Mouse (Mus musculus) hindlimb bud, embryonic 11.5 days (tissue): Measurements from ENCODE around the gene Tmem88b.
A peak's percentile ranks its signal among the peaks of the same experiment; 100 is the strongest.
"Not testable (repeated sequence)": the region's sequence is repeated elsewhere in the genome, so short reads cannot be mapped to it uniquely, and the experiment has no call there.

ENCODE experiments used
- DNase-seq: peaks from one replicate; pipeline ENCODE4 v3.0.0-alpha.2; 2012; ENCODE audit warnings: low read depth, low spot score; ENCODE audit errors: extremely low spot score

Gene Tmem88b

DNA sequence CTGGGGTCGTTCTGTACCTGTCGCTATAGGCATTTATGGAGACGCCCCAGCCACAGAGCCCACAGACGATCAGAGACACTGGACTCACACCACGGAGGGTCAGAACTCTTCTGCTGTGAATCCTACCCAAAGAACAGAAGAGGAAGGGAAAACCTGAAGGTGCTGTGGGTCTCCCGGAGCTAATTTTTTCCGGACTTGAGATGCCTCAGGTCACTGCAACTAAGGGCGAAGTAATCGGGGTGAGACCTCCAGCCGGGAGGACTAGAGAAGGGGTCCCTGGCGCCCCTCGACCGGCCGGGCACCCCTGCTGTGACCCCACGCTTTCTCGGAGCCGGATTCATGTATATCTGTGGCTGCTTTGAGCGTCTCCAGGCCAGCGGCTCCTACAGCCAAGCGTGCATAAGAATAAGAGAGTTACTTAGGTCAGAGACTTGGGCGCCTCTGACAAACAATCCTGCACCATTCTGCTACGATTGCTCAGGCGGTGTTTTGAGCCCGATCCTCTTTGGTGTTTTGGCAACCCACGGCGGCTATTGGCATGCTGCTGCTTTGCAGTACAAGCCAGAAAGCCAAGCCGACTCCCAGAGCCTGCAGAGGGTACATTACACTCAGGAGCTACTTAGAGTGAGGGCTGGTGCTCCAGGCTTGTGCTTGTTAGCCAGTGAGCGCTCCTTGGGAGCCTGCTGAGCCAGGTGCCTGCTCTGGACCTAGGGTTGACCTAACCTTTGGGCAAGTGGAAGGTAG lies 24.1 kb downstream of the Tmem88b start:
- no peak for DNase-seq

DNA sequence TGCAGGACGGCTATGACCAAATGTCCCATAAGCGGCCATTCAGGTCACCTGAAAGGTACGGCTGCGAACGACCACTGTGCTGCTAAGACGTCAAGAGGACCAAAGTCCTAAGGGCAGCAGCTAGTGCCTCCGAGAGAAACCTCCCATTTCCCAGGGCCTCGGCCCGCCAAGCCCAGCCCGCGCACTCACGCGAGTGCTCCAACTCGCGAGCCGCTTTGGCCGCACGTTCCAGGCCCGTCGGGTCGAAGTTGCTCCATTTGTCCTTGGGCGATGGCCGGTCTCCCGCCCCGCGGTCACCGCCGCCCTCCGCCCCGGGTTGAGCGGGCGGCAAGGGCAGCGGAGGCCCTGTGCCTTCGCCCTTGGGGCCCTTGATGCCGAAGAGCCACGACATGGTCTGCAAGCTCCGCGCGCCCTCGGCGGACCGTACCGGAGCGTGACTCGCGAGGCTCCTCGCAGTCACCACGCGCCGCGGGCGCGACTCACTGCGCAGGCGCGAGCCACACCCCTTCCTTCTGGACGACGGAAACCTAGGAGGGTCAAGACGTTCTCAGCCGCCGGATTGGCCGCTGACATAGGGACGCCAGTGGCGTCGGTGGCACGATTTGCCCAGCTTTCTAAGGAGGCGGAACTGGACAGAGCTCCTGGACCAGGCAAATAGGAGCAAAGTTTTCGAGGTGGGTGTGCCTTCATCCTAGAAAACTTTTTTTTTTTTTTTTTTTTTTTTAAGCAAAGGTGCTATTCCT lies 24.9 kb downstream of the Tmem88b start, which contains the start of gene Atad3a:
Gene Atad3a (minus strand): TSS at position 481 of the 743 bp plus-strand sequence.
- DNase-seq, result peak; percentile 99

DNA sequence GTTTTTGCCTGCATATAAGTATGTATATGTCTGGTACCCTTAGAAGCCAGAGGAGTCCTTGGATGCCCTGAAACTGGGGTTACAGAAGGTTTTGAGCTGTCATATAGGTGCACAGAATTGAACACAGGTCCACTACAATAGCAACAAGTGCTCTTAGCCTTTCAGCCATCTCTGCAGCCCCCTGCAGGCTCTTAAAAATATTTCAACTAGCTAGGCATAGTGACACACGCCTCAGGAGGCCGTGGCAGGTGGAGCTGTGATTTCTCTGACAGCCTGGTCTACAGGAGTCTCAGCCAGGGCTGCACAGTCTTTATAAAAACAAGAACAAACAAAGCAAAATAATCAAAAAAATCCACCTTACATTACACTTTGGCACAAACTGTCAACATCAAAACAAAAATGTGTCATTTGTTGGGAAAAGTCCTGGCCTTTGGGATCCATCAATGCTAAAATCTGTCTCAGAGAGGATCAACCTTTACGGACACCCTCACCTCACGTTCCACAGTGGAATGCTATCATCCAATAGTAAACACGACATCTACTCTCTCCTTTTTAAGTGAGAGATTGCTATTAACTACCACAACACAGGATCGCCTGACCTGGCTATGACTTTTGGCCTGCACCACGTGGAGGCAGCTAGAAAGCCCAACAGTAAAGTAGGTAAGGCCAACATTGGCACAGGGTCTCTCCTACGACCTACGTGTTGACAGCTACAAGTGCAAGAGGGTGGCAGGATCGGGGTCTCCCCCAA lies 25.6 kb downstream of the Tmem88b start:
- DNase-seq, result no peak

DNA sequence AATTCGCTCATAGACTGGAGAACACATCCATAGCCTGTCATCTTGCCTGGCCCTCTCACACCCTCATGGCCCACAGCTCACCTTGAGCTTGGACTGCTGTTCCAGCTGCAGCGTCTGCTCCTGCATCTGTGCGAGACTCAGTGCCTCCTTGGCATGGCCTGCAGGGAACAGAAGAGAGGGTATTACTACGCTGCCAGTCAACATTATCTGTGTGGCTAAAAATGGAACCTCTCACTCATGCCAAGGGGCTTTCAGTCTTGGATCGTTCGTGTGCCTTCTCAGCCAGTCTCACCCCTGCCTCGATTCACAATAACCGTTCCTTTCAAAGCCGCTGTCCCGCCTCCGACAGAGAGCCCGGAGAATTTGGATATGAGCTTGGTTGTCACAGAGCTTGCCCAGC lies 28.7 kb downstream of the Tmem88b start:
- no peak for DNase-seq

DNA sequence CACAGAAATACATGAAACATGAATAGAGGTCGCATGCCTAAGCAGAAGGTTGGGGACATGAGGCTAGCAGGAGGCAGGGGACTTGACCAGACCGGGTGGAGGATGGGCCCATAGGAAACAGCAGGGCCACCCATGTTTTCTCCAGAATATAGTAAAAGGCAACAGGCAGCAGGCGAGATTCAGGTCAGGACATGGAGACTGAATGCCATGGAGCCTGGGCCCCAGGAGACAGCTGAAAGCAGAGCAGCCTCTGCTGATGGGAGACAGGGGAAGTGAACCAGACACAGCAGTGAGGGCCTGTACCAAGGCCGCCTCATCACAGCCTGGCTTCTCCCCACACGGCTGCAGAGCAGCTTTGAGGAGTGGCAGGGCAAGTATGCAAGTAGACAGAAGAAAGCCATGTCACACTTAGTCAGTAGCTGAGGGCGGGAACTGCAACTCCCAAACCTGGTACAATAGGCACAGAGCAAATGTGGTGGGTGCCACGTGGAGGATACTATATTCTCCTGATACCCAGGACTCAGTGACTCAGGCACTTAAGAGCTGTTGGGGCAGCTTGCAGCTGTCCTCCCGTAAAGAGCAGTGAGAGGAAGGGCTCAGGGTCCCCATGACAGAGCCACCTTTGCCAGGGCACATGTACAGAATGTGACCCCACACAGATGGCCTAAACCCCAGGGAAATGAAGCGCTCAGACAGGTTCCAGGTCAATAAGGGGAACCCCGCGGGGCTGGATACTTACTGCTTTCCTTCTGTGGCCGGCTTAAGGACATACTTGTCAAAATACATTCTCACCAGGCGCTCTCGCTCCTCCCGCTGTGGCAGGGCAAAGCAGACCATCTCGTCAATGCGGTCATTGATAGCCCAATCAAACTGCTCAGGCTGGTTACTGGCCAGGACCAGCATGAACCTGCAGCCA lies 38.8 kb downstream of the Tmem88b start:
- DNase-seq, result no peak

DNA sequence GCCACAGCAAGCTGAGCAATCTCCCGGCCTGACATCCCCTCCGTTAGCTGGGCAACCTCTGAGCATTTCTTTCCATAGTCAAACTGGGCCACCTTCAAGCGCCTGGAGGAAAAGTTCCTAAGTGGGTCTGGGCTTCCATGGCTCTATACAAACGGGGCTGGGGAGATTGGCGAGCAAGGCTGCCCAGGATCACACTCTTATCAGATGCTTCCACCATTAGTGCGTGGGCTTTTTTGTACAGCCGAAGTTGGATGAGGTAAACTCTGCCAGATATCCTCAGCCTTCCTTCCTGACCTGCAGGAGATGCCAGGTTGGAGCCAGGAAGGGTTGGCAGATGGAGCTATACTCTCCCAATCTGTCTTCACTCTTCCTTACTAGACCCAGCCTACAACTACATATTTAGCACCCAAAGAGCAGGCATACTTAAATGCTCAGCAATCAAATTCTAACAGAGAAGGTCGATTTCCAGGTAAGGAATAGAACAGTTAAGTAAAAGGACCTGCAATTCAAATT lies 39.6 kb downstream of the Tmem88b start:
- no peak for DNase-seq

DNA sequence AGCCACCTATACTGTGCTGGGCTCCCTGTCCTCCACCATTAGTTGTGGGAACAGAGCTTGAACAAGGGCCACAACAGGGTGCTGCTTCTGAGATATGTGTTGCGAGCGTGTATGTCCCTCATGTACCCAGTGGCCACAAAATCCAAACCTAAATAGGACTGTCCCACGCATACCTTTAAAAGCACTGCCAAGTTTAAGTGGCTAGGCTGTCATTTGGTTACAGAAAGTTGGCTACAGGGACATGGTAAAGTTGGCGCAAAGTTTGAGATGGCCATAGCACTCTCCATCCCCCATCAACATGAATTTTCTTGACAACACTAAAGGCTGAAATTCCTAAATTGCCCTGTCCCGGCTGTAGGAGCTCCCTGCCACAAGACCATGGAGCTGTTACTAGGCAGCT lies 40.5 kb downstream of the Tmem88b start:
- no peak for DNase-seq

DNA sequence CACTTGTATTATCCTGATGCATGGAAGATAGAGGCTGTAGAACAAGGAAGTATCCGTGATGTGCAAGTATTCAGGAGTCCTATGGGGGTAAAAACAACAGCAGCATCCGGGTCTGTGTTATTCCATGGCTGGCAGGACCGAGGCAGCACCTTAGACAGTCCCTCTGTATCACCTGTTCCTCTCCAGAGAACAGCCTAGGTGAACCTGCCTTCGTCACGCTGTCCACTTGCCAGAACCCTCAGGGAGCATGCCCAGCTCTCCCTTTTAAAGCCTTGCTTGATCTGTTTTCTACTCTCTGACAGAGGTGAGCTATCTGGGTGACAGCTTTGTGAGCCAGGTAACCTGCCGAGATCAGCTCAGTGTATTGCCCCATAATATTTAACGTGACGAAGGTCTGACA lies 41.2 kb downstream of the Tmem88b start:
- DNase-seq, result no peak

DNA sequence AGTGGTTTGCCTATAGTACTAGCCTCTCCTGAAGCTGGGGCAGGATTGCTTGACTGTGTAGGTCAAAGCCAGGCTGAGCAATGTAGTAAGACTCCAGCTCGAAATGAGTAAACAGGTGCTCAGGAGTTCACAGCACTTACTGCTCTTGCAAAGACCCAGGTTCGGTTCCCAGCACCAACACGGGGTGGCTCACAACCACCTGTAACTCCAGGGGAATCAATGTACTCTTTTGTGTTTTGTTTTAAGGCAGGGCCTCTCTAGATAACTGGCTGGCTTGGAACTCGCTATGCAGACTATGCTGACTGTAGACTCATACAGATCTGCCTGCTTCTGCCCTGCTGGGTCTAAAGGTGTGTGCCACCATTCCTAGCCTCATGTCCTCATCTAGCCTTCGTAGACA lies 43.0 kb downstream of the Tmem88b start:
- DNase-seq, result no peak

DNA sequence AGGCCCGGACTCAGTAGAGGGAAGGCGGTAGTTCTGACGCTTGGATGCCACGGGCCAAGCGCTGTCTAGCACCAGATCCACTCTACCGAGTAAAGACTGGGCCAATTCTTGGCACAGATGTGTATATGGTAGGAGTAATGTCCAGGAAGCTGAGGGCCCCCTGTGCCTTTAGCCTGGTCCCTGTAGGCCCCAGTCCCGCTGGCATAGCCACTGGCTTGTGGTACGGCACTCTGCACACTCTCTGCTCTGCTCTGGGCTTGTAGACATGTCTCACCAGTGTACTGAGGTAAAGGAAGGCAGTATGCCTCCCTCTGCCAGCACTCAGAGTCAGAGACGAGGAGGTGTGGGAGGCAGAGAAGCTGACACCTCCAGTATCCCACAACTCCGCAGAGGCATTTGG lies 45.0 kb downstream of the Tmem88b start:
- not testable (repeated sequence) for DNase-seq

DNA sequence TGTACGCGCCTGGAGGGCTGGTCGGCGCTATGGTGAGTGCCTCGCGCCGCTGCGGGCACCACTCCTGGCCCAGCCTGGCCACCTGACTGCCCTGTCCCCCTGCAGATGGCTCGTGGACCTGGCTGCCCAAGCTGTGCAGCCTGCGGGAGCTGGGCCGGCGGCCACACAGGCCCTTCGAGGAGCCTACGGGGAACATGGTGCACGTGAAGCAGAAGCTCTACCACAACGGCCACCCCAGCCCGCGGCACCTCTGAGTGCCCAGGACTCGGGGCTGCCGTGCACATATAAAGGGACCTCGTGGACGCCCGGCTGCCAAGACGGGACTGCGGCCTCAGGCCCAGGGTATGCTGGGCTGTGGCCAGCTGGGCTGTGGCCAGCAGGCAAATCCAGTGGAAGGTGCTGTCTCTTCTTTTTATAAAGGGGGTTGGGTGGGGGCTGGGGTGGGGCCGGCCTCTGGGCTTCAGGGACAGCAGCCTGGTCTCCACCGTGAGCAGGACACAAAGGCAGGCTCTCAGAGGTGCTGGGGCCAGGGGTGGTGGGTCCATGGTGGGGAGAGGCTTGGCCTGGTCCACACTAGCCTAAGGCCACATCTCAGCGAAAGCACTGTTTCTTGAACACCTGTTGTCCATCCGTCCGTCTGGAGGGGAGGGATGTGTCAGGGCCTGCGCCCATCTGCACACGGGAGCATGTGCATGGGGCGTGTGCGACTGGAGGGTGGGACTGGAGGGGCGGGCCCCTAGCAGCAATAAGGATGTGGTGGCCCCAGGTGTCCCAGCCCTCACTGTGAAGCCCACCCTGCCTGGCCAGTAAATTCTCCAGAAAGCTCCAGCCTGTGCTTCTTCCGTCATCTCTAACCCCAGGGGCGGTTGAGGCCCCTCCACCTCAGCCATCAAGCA lies 45.7 kb downstream of the Tmem88b start:
- no peak for DNase-seq

DNA sequence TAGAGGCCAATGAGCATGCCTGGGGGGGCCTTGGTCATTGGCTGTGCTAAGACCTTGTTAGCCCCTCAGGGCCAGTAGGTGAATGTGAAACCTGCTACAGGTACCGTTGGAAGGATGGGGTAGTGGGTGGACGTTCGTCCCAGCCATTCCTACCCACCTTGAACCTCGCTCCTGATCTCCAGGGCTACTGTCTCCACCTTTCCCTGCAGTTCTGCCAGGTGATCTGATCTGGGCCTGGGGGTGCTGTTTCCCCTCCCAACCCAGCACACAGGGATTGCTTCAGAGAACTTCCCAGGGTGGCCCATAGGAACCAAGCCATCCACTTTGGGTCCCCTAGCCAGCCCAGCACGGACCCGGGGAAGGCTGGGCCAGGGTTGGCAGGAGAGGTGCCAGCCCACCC lies 46.5 kb downstream of the Tmem88b start:
- DNase-seq, result no peak

DNA sequence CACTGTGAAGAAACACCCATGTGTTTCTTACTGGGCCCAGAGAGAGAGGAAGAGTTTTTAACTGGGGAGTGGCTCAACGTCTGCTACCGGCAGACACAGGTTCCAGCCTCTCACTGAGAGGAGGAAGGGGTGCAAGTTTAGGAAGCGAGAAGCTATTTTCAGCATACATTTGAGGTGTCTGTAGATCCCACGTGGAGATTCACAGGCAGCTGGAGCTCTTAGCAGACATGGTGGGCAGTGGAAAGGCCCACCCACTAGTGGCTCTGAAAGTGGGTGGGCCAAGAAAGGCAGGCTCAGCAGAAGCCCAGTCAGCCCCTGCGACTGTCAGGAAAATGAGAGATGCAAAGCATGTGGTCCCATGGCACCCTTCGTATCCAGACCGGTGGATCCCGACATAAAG lies 47.4 kb downstream of the Tmem88b start:
- no peak for DNase-seq

DNA sequence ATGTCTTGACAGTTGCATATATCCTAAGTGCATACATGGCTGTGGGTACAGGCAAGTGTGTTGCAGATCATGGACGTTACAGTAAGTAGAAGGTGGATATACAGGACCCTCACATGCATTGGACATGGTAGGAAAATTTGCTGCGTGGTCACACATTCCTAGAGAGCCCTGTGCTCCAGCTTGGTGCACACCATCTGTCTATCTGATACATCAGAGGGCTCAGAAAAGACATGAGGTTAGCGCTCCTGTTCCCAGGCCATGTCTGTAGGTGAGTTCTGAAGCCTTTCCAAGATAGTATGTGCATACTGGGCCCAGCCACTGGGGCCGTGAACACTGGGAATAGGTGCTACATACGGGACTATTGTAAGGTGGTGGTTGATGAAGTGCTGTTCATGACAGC lies 49.3 kb downstream of the Tmem88b start:
- DNase-seq, result no peak

DNA sequence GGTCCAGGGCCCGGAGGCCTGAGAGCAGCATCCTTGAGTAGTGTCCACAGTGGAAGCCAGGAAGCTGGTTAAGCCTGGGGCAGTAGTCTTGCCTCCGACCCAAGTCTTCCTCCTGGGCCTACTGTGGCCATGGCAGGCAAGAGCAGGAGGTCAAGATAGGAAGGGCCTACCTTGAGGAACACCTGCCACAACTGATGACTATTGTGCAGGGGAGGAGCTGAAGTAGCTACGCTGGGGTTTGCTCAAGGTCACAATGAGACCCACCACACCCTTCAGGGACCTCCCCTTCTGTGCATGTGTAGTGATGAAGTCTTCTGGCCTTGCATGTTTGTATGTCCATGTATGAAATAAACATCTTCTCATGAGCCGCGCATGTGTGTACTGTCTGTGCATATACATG lies 49.9 kb downstream of the Tmem88b start:
- DNase-seq, result no peak

DNA sequence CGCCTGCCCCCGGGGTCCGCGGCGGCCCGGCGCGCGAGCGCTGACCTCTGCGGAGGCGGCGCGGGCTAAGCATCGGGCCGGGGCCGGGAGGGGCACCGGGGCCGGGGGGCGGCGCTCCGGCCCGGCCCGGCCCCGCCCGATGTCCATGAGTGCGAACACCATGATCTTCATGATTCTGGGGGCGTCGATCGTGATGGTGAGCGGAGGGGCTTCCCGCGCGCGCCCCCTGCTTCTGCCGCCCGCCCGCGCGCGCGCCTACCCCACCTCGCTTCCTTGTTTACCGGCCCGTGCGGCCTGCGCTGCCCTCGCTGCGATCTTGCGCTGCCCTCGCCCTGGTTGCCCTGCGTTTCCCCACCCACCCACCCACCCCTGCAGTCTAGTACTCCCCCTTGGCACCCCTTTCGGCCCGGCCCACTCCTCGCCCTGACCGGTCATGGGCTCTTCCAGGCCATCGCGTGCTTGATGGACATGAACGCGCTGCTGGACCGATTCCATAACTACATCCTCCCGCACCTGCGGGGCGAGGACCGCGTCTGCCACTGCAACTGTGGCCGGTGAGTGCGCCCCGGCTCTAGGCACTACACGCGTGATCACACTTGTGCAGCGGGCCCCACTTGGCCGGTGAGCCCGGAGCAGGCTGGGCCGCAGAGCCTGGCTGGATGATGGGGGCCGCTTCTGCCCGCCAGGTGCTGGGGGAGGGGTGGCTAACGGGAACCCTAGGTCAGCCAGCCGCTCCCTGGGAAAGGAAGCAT lies 50.5 kb downstream of the Tmem88b start:
- DNase-seq, result no peak

DNA sequence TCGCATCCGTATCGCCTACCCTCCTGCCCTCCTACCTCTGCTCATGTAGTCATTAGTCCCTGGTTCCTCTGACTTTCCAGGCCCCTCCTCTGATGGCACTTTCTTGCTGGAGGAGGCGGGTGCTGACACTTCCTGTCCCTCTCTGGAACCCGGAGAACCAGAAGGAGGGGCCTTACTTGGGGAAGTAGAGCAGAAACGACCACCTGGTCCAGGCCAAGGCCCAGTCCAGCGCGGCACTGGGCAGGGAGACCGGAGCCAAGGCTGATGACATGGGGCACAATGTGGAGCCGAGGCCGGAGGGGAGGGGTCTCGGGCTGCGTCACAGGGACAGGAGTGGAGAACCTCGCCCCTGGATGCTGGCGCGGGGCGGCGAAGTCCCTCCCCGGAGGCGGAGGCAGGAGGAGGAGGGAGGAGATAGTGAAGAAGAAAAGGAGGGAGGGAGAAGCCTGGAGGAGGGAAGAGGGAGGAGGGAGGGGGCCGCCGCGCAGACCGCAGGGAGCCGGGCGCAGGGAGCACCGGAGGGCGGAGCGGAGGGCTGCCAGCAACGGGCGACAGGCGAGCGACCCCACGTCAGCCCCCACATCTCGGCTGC lies 51.2 kb downstream of the Tmem88b start, which contains the start of gene Tmem240:
Gene Tmem240 (plus strand): TSS at position 451 of the 592 bp plus-strand sequence.
- DNase-seq, result peak; percentile 60

DNA sequence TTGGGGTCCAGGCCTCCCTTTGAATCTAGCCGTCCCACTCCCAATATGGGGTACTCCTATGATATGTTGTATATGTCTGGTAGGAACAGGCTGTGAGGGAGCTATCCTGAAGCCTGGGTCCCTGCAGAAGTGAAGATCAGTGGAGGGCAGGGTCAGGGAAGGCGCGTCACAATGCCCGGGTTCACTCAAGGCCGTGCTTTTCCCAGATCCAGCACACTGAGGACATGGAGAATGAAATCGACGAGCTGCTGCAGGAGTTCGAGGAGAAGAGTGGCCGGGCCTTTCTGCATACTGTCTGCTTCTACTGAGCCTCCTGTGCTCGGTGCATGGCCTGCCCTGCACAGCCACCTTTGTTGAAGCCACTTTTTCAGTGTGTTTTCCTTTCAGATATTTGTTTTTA lies 52.4 kb downstream of the Tmem88b start:
- no peak for DNase-seq
